Mouse (Mus musculus) granulocyte monocyte progenitor cell, adult 5-6 weeks (primary cell): ENCODE measurements around the gene Il13ra1. TPM values are rescaled to one million over a fixed set of nuclear protein-coding genes. Genes with fewer than 3 reads are reported as not detected.

ENCODE experiments used
- ATAC-seq: replicated peaks from 2 replicates; pipeline ENCODE4 v1.8.0; 2016; ENCODE audit warnings: mild to moderate bottlenecking, moderate TSS enrichment, inconsistent platforms; ENCODE audit not compliant: poor library complexity, severe bottlenecking
- total RNA-seq, 2 experiments: library from RNA; stranded (forward) in 1 of 2; stranded (reverse) in 1 of 2; fragments of 200-712, 200-1000 nt in 1 of 2; fragments of >200 nt in 1 of 2; fragmentation: Nextera tagmentation in 1 of 2; gene quantifications; 2 replicates each; pipeline ENCODE4 v1.2.3; 2014 to 2017

Gene Il13ra1
- total RNA-seq, 2 experiments from 2014 or later = 0.26 TPM; not detected in 1

GRCm38 (mm10) chrX:36186443-36186842 is 74.5 kb downstream of the Il13ra1 start:
- no peak for ATAC-seq

- no peak for ATAC-seq
Observed at GRCm38 (mm10) chrX:36193951-36194350, 82.0 kb downstream of the Il13ra1 start.

- no peak for ATAC-seq
Observed at GRCm38 (mm10) chrX:36195736-36196525, 84.0 kb downstream of the Il13ra1 start, which contains the start of gene Zcchc12. Zcchc12 (plus strand) TSS chrX:36195904.

DNA sequence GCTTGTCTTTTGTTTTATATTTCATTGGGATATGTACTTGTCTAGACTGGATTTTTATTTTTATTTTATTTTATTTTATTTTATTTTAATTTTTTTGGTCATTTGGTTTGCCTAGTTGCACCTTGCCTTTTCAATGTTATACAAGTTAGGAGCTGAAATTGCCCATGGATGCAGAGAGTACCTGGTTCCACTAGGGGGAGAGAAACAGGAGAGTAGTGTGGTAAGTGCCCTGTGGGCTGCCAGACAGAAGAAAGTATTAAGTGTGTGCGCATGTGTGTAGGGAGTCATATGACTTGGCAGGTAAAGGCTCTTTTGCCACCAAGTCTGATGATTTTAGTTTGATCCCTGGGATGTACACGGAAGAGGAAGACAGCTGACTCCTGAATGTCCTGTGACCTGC is 97.6 kb downstream of the Il13ra1 start:
- no peak for ATAC-seq

GRCm38 (mm10) chrX:36211216-36211615 is 99.3 kb downstream of the Il13ra1 start:
- ATAC-seq = no peak

Other genes with a start within 250 kb of the Il13ra1 start
- 60.7 and 81.5 TPM in 2 replicates for gene Dock11, start 223.3 kb upstream of the Il13ra1 start, total RNA-seq (2014; fragmentation: Nextera tagmentation)
- 98.3 and 111 TPM in 2 replicates for gene Dock11, start 223.3 kb upstream of the Il13ra1 start, total RNA-seq (2017)
- not detected in 2 replicates for gene Zcchc12, start 83.8 kb downstream of the Il13ra1 start, total RNA-seq (2014; fragmentation: Nextera tagmentation)
- gene Zcchc12, start 83.8 kb downstream of the Il13ra1 start, total RNA-seq (2017) = not detected in 2 replicates
- 6.1 and 8.9 TPM in 2 replicates for gene Lonrf3, start 216.2 kb downstream of the Il13ra1 start, total RNA-seq (2014; fragmentation: Nextera tagmentation)
- 29.0 and 31.9 TPM in 2 replicates for gene Lonrf3, start 216.2 kb downstream of the Il13ra1 start, total RNA-seq (2017)